Mouse (Mus musculus): ENCODE measurements at regions not wholly inside any gene's neighbourhood (a gene's known extent, or its start where the extent isn't known, plus 50 kb on each side); places are given as distances from the start of the nearest gene placed in this dataset.

GRCm38 (mm10) chr10:44861671-44862359 lies 205.2 kb upstream of the Prep start:
- no peaks in the 10 kb centered on the region for H3K36me3 ChIP-seq
- H3K27me3 ChIP-seq (replicated peaks): no peaks in the 10 kb centered on the region
- no peaks in the 10 kb centered on the region for H3K4me1 ChIP-seq
- whole genome bisulfite sequencing: 77% methylated on average over 10 of the region's 10 CpGs
- no peak overlapping the region for H3K9ac ChIP-seq (replicated peaks)
- H3K27ac ChIP-seq (replicated peaks): no peak overlapping the region
- H3K4me2 ChIP-seq: no peak overlapping the region
- H3K4me3 ChIP-seq (replicated peaks): no peak overlapping the region
- no peak for ATAC-seq (ENCODE audit: low FRiP score)
- no peaks in the 10 kb centered on the region for H3K9me3 ChIP-seq (replicated peaks)

- no peak overlapping the region for H3K27ac ChIP-seq (replicated peaks)
- H3K9ac ChIP-seq (replicated peaks): no peak overlapping the region
- H3K4me1 ChIP-seq: no peaks in the 10 kb centered on the region
- no peaks in the 10 kb centered on the region for H3K27me3 ChIP-seq (replicated peaks)
- no peak for ATAC-seq (ENCODE audit: low FRiP score)
- WGBS: 77% methylated on average over 4 of the region's 4 CpGs
- no peak overlapping the region for H3K4me3 ChIP-seq (replicated peaks)
- no peaks in the 10 kb centered on the region for H3K9me3 ChIP-seq (replicated peaks)
- no peak overlapping the region for H3K4me2 ChIP-seq
- no peaks in the 10 kb centered on the region for H3K36me3 ChIP-seq
Measured at GRCm38 (mm10) chr10:44857444-44857843, 209.6 kb upstream of the Prep start.

- ATAC-seq (ENCODE audit: low FRiP score): no peak
Measured at GRCm38 (mm10) chr10:44854109-44854508, 212.9 kb upstream of the Prep start.

DNA sequence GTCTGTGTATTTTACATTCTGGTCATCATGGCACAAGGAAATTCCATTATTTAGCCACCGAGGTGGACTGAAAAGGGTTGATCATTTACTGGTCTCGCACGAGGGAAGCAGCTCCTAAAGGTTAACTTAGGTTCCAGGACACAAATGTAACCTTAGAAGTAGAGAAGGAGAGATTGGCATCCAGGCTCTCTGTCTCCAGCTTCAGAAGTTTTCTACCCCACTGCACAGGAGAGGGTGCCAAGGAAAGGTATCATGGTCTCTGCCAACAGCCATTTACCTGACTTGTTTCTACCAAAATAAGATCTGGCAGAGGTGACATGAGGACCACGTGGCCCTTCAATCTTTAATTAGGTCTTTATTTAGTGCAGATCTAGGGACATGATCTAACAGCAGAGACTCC lies 218.0 kb upstream of the Prep start:
- Histone ChIP-seq H3K4me2 (no peak overlapping the region), H3K4me3 (replicated peaks) (no peak overlapping the region), H3K27ac (replicated peaks) (no peak overlapping the region), H3K36me3 (no peaks in the 10 kb centered on the region), H3K9me3 (replicated peaks) (no peaks in the 10 kb centered on the region), H3K4me1 (no peaks in the 10 kb centered on the region), H3K9ac (replicated peaks) (no peak overlapping the region), H3K27me3 (replicated peaks) (no peaks in the 10 kb centered on the region)
- WGBS: 85% methylated on average over 4 of the region's 4 CpGs
- ATAC-seq (ENCODE audit: low FRiP score): no peak

More at GRCm38 (mm10) chr10:44854109-44854508, 212.9 kb upstream of the Prep start:
- no peak overlapping the region for H3K9ac ChIP-seq (replicated peaks)
- 95% methylated on average over 4 of the region's 4 CpGs for WGBS
- no peaks in the 10 kb centered on the region for H3K4me1 ChIP-seq
- no peaks in the 10 kb centered on the region for H3K9me3 ChIP-seq (replicated peaks)
- H3K36me3 ChIP-seq: no peaks in the 10 kb centered on the region
- no peak overlapping the region for H3K4me2 ChIP-seq
- H3K4me3 ChIP-seq (replicated peaks): no peak overlapping the region
- no peaks in the 10 kb centered on the region for H3K27me3 ChIP-seq (replicated peaks)
- no peak overlapping the region for H3K27ac ChIP-seq (replicated peaks)

- 83% methylated on average over 3 of the region's 3 CpGs for WGBS
- H3K27me3 ChIP-seq (replicated peaks): no peaks in the 10 kb centered on the region
- H3K9me3 ChIP-seq (replicated peaks): no peaks in the 10 kb centered on the region
- ATAC-seq (ENCODE audit: low FRiP score): no peak
- no peaks in the 10 kb centered on the region for H3K4me1 ChIP-seq
- H3K9ac ChIP-seq (replicated peaks): no peak overlapping the region
- no peak overlapping the region for H3K4me2 ChIP-seq
- H3K27ac ChIP-seq (replicated peaks): no peak overlapping the region
- no peak overlapping the region for H3K4me3 ChIP-seq (replicated peaks)
- H3K36me3 ChIP-seq: no peaks in the 10 kb centered on the region
Measured at GRCm38 (mm10) chr10:44846765-44847164, 220.2 kb upstream of the Prep start.

GRCm38 (mm10) chr10:44846149-44846548 lies 220.9 kb upstream of the Prep start:
- no peak for ATAC-seq (ENCODE audit: low FRiP score)
- Histone ChIP-seq H3K4me3 (replicated peaks) (no peak overlapping the region), H3K36me3 (no peaks in the 10 kb centered on the region), H3K4me2 (no peak overlapping the region), H3K9ac (replicated peaks) (no peak overlapping the region), H3K27me3 (replicated peaks) (no peaks in the 10 kb centered on the region), H3K4me1 (no peaks in the 10 kb centered on the region), H3K9me3 (replicated peaks) (no peaks in the 10 kb centered on the region), H3K27ac (replicated peaks) (no peak overlapping the region)
- 41% methylated on average over 2 of the region's 2 CpGs for WGBS

GRCm38 (mm10) chr10:44840449-44840848 lies 226.6 kb upstream of the Prep start:
- no peak overlapping the region for H3K9ac ChIP-seq (replicated peaks)
- no peak overlapping the region for H3K27ac ChIP-seq (replicated peaks)
- H3K4me3 ChIP-seq (replicated peaks): no peak overlapping the region
- WGBS: 74% methylated on average over 2 of the region's 2 CpGs
- H3K36me3 ChIP-seq: no peaks in the 10 kb centered on the region
- no peaks in the 10 kb centered on the region for H3K4me1 ChIP-seq
- no peaks in the 10 kb centered on the region for H3K27me3 ChIP-seq (replicated peaks)
- ATAC-seq (ENCODE audit: low FRiP score): no peak
- H3K9me3 ChIP-seq (replicated peaks): no peaks in the 10 kb centered on the region
- no peak overlapping the region for H3K4me2 ChIP-seq

DNA sequence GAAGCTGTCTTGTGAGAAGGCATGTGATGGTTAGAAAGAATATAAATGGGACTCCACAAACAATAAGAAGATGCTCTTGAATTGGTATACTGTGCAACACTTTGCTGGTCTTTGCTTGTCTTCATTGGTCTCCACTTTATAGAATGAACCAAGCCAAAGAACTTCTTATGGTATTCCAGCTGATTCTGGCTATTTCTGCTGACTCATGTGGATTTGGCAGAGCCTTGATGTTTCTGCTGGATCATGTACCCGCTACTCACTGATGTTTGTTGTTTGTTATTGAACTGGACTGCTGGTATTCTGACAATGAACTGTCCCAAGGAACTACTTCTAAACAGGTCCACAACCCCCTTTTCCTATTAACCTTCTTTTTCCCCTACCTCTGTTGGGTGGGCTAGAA lies 234.5 kb upstream of the Prep start:
- 94% methylated on average over 1 of the region's 1 CpGs for WGBS
- Histone ChIP-seq H3K4me2 (no peak overlapping the region), H3K9me3 (replicated peaks) (no peaks in the 10 kb centered on the region), H3K4me1 (no peaks in the 10 kb centered on the region), H3K9ac (replicated peaks) (no peak overlapping the region), H3K4me3 (replicated peaks) (no peak overlapping the region), H3K27me3 (replicated peaks) (no peaks in the 10 kb centered on the region), H3K36me3 (no peaks in the 10 kb centered on the region), H3K27ac (replicated peaks) (no peak overlapping the region)
- no peak for ATAC-seq (ENCODE audit: low FRiP score)

DNA sequence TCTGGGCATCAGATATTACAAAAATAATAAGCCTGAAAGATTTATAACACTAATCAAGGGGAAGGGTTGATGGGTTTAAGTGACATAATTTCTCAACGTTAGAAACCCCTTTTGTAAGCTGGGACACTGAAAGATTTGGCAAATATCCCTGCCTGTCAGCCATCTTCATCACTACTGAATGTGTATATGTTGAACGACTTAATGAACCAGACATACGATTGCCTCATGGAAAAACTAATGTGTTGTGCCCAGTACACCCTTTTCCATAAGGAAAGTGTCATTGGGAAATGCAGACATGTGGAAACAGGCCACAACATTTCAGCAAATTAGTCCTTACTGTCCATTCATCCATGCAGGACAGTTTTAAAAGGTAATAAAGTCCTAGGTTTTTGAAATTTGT lies 240.7 kb upstream of the Prep start:
- Histone ChIP-seq H3K4me1 (no peaks in the 10 kb centered on the region), H3K27me3 (replicated peaks) (no peaks in the 10 kb centered on the region), H3K4me2 (no peak overlapping the region), H3K27ac (replicated peaks) (no peak overlapping the region), H3K9me3 (replicated peaks) (no peaks in the 10 kb centered on the region), H3K9ac (replicated peaks) (no peak overlapping the region), H3K4me3 (replicated peaks) (no peak overlapping the region), H3K36me3 (no peaks in the 10 kb centered on the region)
- 77% methylated on average over 3 of the region's 3 CpGs for WGBS
- ATAC-seq (ENCODE audit: low FRiP score): no peak

- Histone ChIP-seq H3K4me3 (replicated peaks) (no peak overlapping the region), H3K27me3 (replicated peaks) (no peaks in the 10 kb centered on the region), H3K4me1 (no peaks in the 10 kb centered on the region), H3K4me2 (no peak overlapping the region), H3K9ac (replicated peaks) (no peak overlapping the region), H3K27ac (replicated peaks) (no peak overlapping the region), H3K36me3 (no peaks in the 10 kb centered on the region), H3K9me3 (replicated peaks) (no peaks in the 10 kb centered on the region)
- 98% methylated on average over 3 of the region's 3 CpGs for WGBS
- no peak for ATAC-seq (ENCODE audit: low FRiP score)
Measured at GRCm38 (mm10) chr10:44821666-44822065, 245.3 kb upstream of the Prep start.

DNA sequence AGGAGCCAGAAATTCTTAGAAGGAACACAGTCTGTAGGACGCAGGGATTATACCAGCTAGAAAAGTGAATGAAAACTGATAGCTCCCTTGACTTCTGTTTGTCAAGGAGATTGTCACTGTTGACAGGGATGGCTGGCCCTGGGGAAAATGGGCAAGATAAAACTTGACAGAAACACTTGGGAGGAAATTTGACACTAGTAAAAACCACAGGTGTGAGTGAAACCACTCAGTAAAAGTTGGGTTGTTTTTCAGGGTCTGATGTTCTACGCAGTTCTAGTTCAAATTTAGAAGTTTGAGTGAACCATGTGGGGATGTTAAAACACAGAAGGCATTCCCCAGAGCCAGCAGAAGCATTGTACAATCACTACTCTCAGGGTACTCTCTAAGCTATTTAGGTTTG lies 246.6 kb upstream of the Prep start:
- Histone ChIP-seq H3K27me3 (replicated peaks) (no peaks in the 10 kb centered on the region), H3K4me2 (no peak overlapping the region), H3K4me3 (replicated peaks) (no peak overlapping the region), H3K27ac (replicated peaks) (no peak overlapping the region), H3K9ac (replicated peaks) (no peak overlapping the region), H3K36me3 (no peaks in the 10 kb centered on the region), H3K4me1 (no peaks in the 10 kb centered on the region), H3K9me3 (replicated peaks) (no peaks in the 10 kb centered on the region)
- ATAC-seq (ENCODE audit: low FRiP score): no peak
- 89% methylated on average over 2 of the region's 2 CpGs for WGBS

DNA sequence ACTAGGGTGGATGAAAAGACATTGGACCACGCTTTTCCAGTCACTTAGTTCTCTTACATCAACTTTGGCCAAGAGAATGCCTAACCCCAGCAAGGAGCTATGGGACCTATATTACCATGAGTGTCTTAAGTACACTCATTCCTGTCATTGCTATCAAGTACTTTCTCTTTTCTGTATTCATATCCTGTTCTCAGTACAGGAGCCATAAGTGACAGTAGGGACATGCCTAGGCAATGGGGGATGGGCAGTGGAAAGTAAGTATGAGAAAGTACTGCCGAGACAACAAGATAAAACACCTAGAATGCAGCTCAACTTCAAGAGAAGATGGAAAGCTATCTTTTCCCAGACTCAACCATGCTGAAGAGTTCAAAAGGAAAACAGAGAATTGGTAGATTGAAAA lies 247.6 kb upstream of the Prep start:
- Histone ChIP-seq H3K9ac (replicated peaks) (no peak overlapping the region), H3K4me3 (replicated peaks) (no peak overlapping the region), H3K4me2 (no peak overlapping the region), H3K4me1 (no peaks in the 10 kb centered on the region), H3K36me3 (no peaks in the 10 kb centered on the region), H3K27ac (replicated peaks) (no peak overlapping the region), H3K27me3 (replicated peaks) (no peaks in the 10 kb centered on the region), H3K9me3 (replicated peaks) (no peaks in the 10 kb centered on the region)
- ATAC-seq (ENCODE audit: low FRiP score): no peak
- 91% methylated on average over 2 of the region's 2 CpGs for WGBS

DNA sequence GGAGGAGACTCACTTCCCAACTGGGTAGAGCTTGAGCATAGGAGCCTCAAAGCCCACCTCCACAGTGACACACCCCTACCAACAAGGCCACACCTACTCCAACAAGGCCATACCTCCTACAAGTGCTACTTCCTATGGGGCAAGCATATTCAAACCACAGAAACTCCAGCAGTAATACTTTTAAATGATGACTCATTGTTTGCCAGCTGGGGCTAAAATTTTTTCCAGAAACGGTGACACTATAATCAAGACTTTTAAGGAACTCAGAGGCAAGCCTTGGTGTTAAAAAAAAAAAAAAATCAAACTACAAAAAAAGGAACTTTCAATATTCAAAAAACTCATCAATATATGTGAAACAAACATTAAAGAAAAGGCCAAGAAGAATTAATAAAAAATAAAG lies 248.4 kb upstream of the Prep start:
- 93% methylated on average over 1 of the region's 1 CpGs for WGBS
- Histone ChIP-seq H3K9me3 (replicated peaks) (no peaks in the 10 kb centered on the region), H3K27me3 (replicated peaks) (no peaks in the 10 kb centered on the region), H3K27ac (replicated peaks) (no peak overlapping the region), H3K4me1 (no peaks in the 10 kb centered on the region), H3K36me3 (no peaks in the 10 kb centered on the region), H3K9ac (replicated peaks) (no peak overlapping the region), H3K4me2 (no peak overlapping the region), H3K4me3 (replicated peaks) (no peak overlapping the region)
- ATAC-seq (ENCODE audit: low FRiP score): no peak

Data from neural tube, embryonic 15.5 days (tissue).